Mouse (Mus musculus): Measurements from ENCODE around the gene Olfr533. TPM values are rescaled to one million over a fixed set of nuclear protein-coding genes. Genes with fewer than 3 reads are reported as not detected.

Gene Olfr533
- polyA plus RNA-seq, 1 experiment from 2014 or later: not detected

Other genes with a start within 250 kb of the Olfr533 start
- gene Cd163l1, start 245.1 kb upstream of the Olfr533 start, polyA plus RNA-seq (2015; fragmentation: Nextera tagmentation; extraction: Ambion mirVana): 0.87 and 8.2 TPM in 2 replicates
- gene 5830411N06Rik, start 216.1 kb upstream of the Olfr533 start, polyA plus RNA-seq (2015; fragmentation: Nextera tagmentation; extraction: Ambion mirVana): 0.04 and 0.52 TPM in 2 replicates
- gene Olfr525, start 142.5 kb upstream of the Olfr533 start, polyA plus RNA-seq (2015; fragmentation: Nextera tagmentation; extraction: Ambion mirVana): not detected in 2 replicates
- gene Olfr527, start 129.4 kb upstream of the Olfr533 start, polyA plus RNA-seq (2015; fragmentation: Nextera tagmentation; extraction: Ambion mirVana): not detected in 2 replicates
- gene Olfr60, start 101.7 kb upstream of the Olfr533 start, polyA plus RNA-seq (2015; fragmentation: Nextera tagmentation; extraction: Ambion mirVana): not detected in 2 replicates
- gene Olfr530, start 87.0 kb upstream of the Olfr533 start, polyA plus RNA-seq (2015; fragmentation: Nextera tagmentation; extraction: Ambion mirVana): not detected in 2 replicates
- gene Olfr531, start 60.5 kb upstream of the Olfr533 start, polyA plus RNA-seq (2015; fragmentation: Nextera tagmentation; extraction: Ambion mirVana): not detected in 2 replicates
- not detected in 2 replicates for gene Olfr532, start 41.7 kb upstream of the Olfr533 start, polyA plus RNA-seq (2015; fragmentation: Nextera tagmentation; extraction: Ambion mirVana)
- not detected in 2 replicates for gene Olfr535, start 20.8 kb downstream of the Olfr533 start, polyA plus RNA-seq (2015; fragmentation: Nextera tagmentation; extraction: Ambion mirVana)
- not detected in 2 replicates for gene Olfr536, start 44.0 kb downstream of the Olfr533 start, polyA plus RNA-seq (2015; fragmentation: Nextera tagmentation; extraction: Ambion mirVana)
- gene Olfr538, start 104.5 kb downstream of the Olfr533 start, polyA plus RNA-seq (2015; fragmentation: Nextera tagmentation; extraction: Ambion mirVana): not detected in 2 replicates
- not detected in 2 replicates for gene Olfr46, start 137.9 kb downstream of the Olfr533 start, polyA plus RNA-seq (2015; fragmentation: Nextera tagmentation; extraction: Ambion mirVana)
- not detected in 2 replicates for gene Olfr61, start 165.6 kb downstream of the Olfr533 start, polyA plus RNA-seq (2015; fragmentation: Nextera tagmentation; extraction: Ambion mirVana)
- gene Olfr53, start 183.1 kb downstream of the Olfr533 start, polyA plus RNA-seq (2015; fragmentation: Nextera tagmentation; extraction: Ambion mirVana): not detected in 2 replicates
- not detected in 2 replicates for gene Olfr539, start 196.6 kb downstream of the Olfr533 start, polyA plus RNA-seq (2015; fragmentation: Nextera tagmentation; extraction: Ambion mirVana)
- not detected in 2 replicates for gene Olfr45, start 218.6 kb downstream of the Olfr533 start, polyA plus RNA-seq (2015; fragmentation: Nextera tagmentation; extraction: Ambion mirVana)
- not detected in 2 replicates for gene Olfr541, start 233.9 kb downstream of the Olfr533 start, polyA plus RNA-seq (2015; fragmentation: Nextera tagmentation; extraction: Ambion mirVana)